Mouse (Mus musculus) embryonic stem cell, embryonic (primary cell): ENCODE results near the gene Eif5a.

Experiments used
- CTCF ChIA-PET, 4 experiments: fragments of 300-600 bp in 2 of 4; fragments of 350-600 bp in 2 of 4; sonication (Branson Sonifier 250); formaldehyde crosslinking; loops; one replicate each; lab custom pipeline; 2022; ENCODE audit warnings: inconsistent platforms in 2 of 4; lab: Charles Lee
- POLR2A ChIA-PET, 4 experiments: fragments of 300-600 bp in 2 of 4; fragments of 350-600 bp in 2 of 4; sonication (Branson Sonifier 250); formaldehyde crosslinking; loops; one replicate each; lab custom pipeline; 2022; ENCODE audit warnings: antibody characterized with exemption in 4 of 4, inconsistent platforms in 1 of 4; lab: Charles Lee

Gene Eif5a

GRCm38 (mm10) chr11:69876186-69876585 lies 45.6 kb downstream of the Eif5a start:
- ChIA-PET CTCF (interaction anchor here in 3 of 4 experiments (0.6 to 3.6 kb wide), 18 partner anchors 10 to 771 kb away, joined by 3 to 28 read pairs (median 5); partner anchors contain the start of genes Tmem102 (in 2 of the 3), Rnf167 (in 1 of the 3), Sat2 (in 1 of the 3) and Slc25a11 (in 1 of the 3)), POLR2A (interaction anchor here (0.6 to 4.1 kb wide), 17 partner anchors 10 to 628 kb away, joined by 3 to 30 read pairs (median 5); partner anchors contain the start of genes Tmem102 (in 2 of the 4), Acap1 (in 1 of the 4), Eif5a (in 1 of the 4) and Tnk1 (in 1 of the 4))

GRCm38 (mm10) chr11:69872451-69872850 lies 49.3 kb downstream of the Eif5a start:
- ChIA-PET POLR2A (interaction anchor here in 3 of 4 experiments (0.5 to 2.0 kb wide), 12 partner anchors 8 to 268 kb away, joined by 3 to 7 read pairs (median 4); partner anchors contain the start of genes Nlgn2 (in 2 of the 3), Tmem256 (in 2 of the 3), Tnk1 (in 2 of the 3) and Polr2a (in 1 of the 3)), CTCF (interaction anchor here in 2 of 4 experiments (1.0 to 2.3 kb wide), 5 partner anchors 8 to 77 kb away, joined by 3 to 9 read pairs (median 4); partner anchors contain the start of genes Kctd11 (in 1 of the 2) and Slc2a4 (in 1 of the 2))

GRCm38 (mm10) chr11:69871822-69872221 lies 49.9 kb downstream of the Eif5a start:
- POLR2A ChIA-PET, result interaction anchor here in 2 of 4 experiments (0.7 to 2.0 kb wide), 7 partner anchors 13 to 290 kb away, joined by 3 to 7 read pairs (median 4); partner anchors contain the start of genes Nlgn2 (in 2 of the 2), Tmem256 (in 2 of the 2), Tmem102 (in 1 of the 2) and Tnk1 (in 1 of the 2)
- CTCF ChIA-PET, result interaction anchor here in 2 of 4 experiments (0.6 to 2.3 kb wide), 6 partner anchors 9 to 77 kb away, joined by 3 to 9 read pairs (median 3); partner anchors contain the start of gene Kctd11 (in 1 of the 2)

GRCm38 (mm10) chr11:69870289-69871069 lies 51.3 kb downstream of the Eif5a start:
- CTCF ChIA-PET, result interaction anchor here in 1 of 4 experiments (2.3 kb wide), 1 partner anchor 10 kb away, joined by 9 read pairs; no protein-coding TSS in a partner anchor
- POLR2A ChIA-PET, result interaction anchor here in 1 of 4 experiments (2.0 kb wide), 1 partner anchor 65 kb away, joined by 5 read pairs; the partner anchor contains the start of gene Tmem102

GRCm38 (mm10) chr11:69867335-69867734 lies 54.4 kb downstream of the Eif5a start:
- CTCF ChIA-PET, result interaction anchor here in 3 of 4 experiments (0.5 to 1.9 kb wide), 4 partner anchors 10 to 470 kb away, joined by 3 to 6 read pairs (median 6); partner anchors contain the start of gene Tmem95 (in 1 of the 3)
- POLR2A ChIA-PET, result interaction anchor here in 3 of 4 experiments (0.6 to 3.3 kb wide), 12 partner anchors 9 to 91 kb away, joined by 3 to 15 read pairs (median 4); partner anchors contain the start of genes Tmem256 (in 2 of the 3), Tnk1 (in 2 of the 3), Kctd11 (in 1 of the 3) and Nlgn2 (in 1 of the 3)
